Mouse (Mus musculus) liver, embryonic 12.5 days (tissue): ENCODE results near the gene Afap1. TPM values are rescaled to one million over a fixed set of nuclear protein-coding genes. Genes with fewer than 3 reads are reported as not detected.

Source experiments
- ATAC-seq: fragments of 200-750 bp; cut with Nextera tagmentation; 2 replicates; pipeline ENCODE4 v1.8.0; 2017; ENCODE audit warnings: moderate number of reproducible peaks, mild to moderate bottlenecking, moderate library complexity
- H3K27ac ChIP-seq: fragments of 300-500 bp; sonication (generic); 2 replicates; pipeline ENCODE4 v1.5.1; 2016; ENCODE audit warnings: mild to moderate bottlenecking
- H3K27me3 ChIP-seq: fragments of 300-500 bp; sonication (generic); replicated peaks from 2 replicates; pipeline ENCODE4 v1.6.1; 2016; ENCODE audit warnings: mild to moderate bottlenecking, moderate library complexity
- H3K36me3 ChIP-seq: fragments of 300-500 bp; sonication (generic); 2 replicates; pipeline ENCODE4 v1.6.1; 2016; ENCODE audit warnings: mild to moderate bottlenecking, moderate library complexity
- H3K4me1 ChIP-seq: fragments of 300-500 bp; sonication (generic); 2 replicates; pipeline ENCODE4 v1.6.1; 2016
- H3K4me2 ChIP-seq: fragments of 300-500 bp; sonication (generic); 2 replicates; pipeline ENCODE4 v1.6.1; 2016; ENCODE audit warnings: mild to moderate bottlenecking, moderate library complexity
- H3K4me3 ChIP-seq: fragments of 300-500 bp; sonication (generic); 2 replicates; pipeline ENCODE4 v1.5.1; 2016; ENCODE audit warnings: mild to moderate bottlenecking, moderate library complexity
- H3K9ac ChIP-seq: fragments of 300-500 bp; sonication (generic); 2 replicates; pipeline ENCODE4 v1.6.1; 2016; ENCODE audit warnings: mild to moderate bottlenecking, moderate library complexity
- H3K9me3 ChIP-seq: fragments of 300-500 bp; sonication (generic); replicated peaks from 2 replicates; pipeline ENCODE4 v1.6.1; 2016; ENCODE audit warnings: mild to moderate bottlenecking, moderate library complexity
- WGBS: fragments of 180-500 bp; shearing (Covaris S2); methylation state at CpG from one replicate; pipeline ENCODE4 v1.1.7; 2016; ENCODE audit not compliant: insufficient replicate concordance; 5-methylcytosine and 5-hydroxymethylcytosine counted together
- polyA plus RNA-seq: library from polyadenylated mRNA; unstranded; fragments of >200 nt; fragmentation: Nextera tagmentation; extraction: Ambion mirVana; gene quantifications from 2 replicates; pipeline ENCODE4 v1.2.1, GENCODE M21; 2016

The Afap1 gene
- polyA plus RNA-seq, 1 experiment from 2014 or later, result 2.7 TPM

- Histone ChIP-seq H3K27ac (no peak overlapping the region), H3K9ac (no peak overlapping the region), H3K36me3 (no peaks in the 10 kb centered on the region; the same call in 1 of the 2 replicates), H3K27me3 (no peaks in the 10 kb centered on the region), H3K4me3 (no peak overlapping the region), H3K4me2 (no peak overlapping the region), H3K9me3 (no peaks in the 10 kb centered on the region), H3K4me1 (no peaks in the 10 kb centered on the region)
- WGBS, result 73% methylated on average over 8 of the region's 8 CpGs
- ATAC-seq, result no peak
Measured at GRCm38 (mm10) chr5:35988085-35988484, 95.0 kb downstream of the Afap1 start.

GRCm38 (mm10) chr5:35989506-35989905 is 96.4 kb downstream of the Afap1 start:
- no peaks in the 10 kb centered on the region for H3K9me3 ChIP-seq
- no peaks in the 10 kb centered on the region; the same call in 1 of the 2 replicates for H3K36me3 ChIP-seq
- no peak overlapping the region for H3K27ac ChIP-seq
- no peaks in the 10 kb centered on the region for H3K4me1 ChIP-seq
- no peak overlapping the region for H3K4me2 ChIP-seq
- no peak for ATAC-seq
- H3K9ac ChIP-seq, result no peak overlapping the region
- no peak overlapping the region for H3K4me3 ChIP-seq
- H3K27me3 ChIP-seq, result no peaks in the 10 kb centered on the region
- 66% methylated on average over 6 of the region's 6 CpGs for WGBS

- no peaks in the 10 kb centered on the region; the same call in 1 of the 2 replicates for H3K36me3 ChIP-seq
- 64% methylated on average over 11 of the region's 11 CpGs for WGBS
- ATAC-seq, result no peak
Measured at GRCm38 (mm10) chr5:35989986-35990735, 97.0 kb downstream of the Afap1 start.

GRCm38 (mm10) chr5:36003797-36004196 is 110.7 kb downstream of the Afap1 start:
- no peaks in the 10 kb centered on the region for H3K27me3 ChIP-seq
- H3K9ac ChIP-seq, result no peak overlapping the region
- H3K4me1 ChIP-seq, result no peaks in the 10 kb centered on the region
- no peak overlapping the region for H3K4me2 ChIP-seq
- H3K4me3 ChIP-seq, result no peak overlapping the region
- no peak for ATAC-seq
- H3K9me3 ChIP-seq, result no peaks in the 10 kb centered on the region
- no peak overlapping the region for H3K27ac ChIP-seq
- WGBS, result 59% methylated on average over 10 of the region's 10 CpGs
- no peaks in the 10 kb centered on the region for H3K36me3 ChIP-seq

More at GRCm38 (mm10) chr5:35989986-35990735, 97.0 kb downstream of the Afap1 start:
- Histone ChIP-seq H3K4me3 (no peak overlapping the region), H3K27ac (no peak overlapping the region), H3K27me3 (no peaks in the 10 kb centered on the region), H3K4me1 (no peaks in the 10 kb centered on the region), H3K4me2 (no peak overlapping the region), H3K9ac (no peak overlapping the region), H3K9me3 (no peaks in the 10 kb centered on the region)

GRCm38 (mm10) chr5:36006106-36006505 is 113.0 kb downstream of the Afap1 start:
- Histone ChIP-seq H3K4me3 (no peak overlapping the region), H3K27me3 (no peaks in the 10 kb centered on the region), H3K36me3 (no peaks in the 10 kb centered on the region), H3K4me1 (no peaks in the 10 kb centered on the region), H3K4me2 (no peak overlapping the region), H3K9me3 (no peaks in the 10 kb centered on the region), H3K27ac (no peak overlapping the region), H3K9ac (no peak overlapping the region)
- no peak for ATAC-seq
- 52% methylated on average over 8 of the region's 8 CpGs for WGBS

- no peak overlapping the region for H3K9ac ChIP-seq
- no peak overlapping the region for H3K27ac ChIP-seq
- H3K36me3 ChIP-seq, result no peaks in the 10 kb centered on the region
- ATAC-seq, result no peak
- no peak overlapping the region for H3K4me3 ChIP-seq
- no peaks in the 10 kb centered on the region for H3K9me3 ChIP-seq
- no peaks in the 10 kb centered on the region for H3K27me3 ChIP-seq
- WGBS, result 54% methylated on average over 5 of the region's 5 CpGs
- no peaks in the 10 kb centered on the region for H3K4me1 ChIP-seq
- no peak overlapping the region for H3K4me2 ChIP-seq
Measured at GRCm38 (mm10) chr5:36006586-36006985, 113.5 kb downstream of the Afap1 start.

- ATAC-seq, result no peak
- WGBS, result 69% methylated on average over 10 of the region's 10 CpGs
- H3K27me3 ChIP-seq, result no peaks in the 10 kb centered on the region
- H3K36me3 ChIP-seq, result no peaks in the 10 kb centered on the region
- no peaks in the 10 kb centered on the region for H3K9me3 ChIP-seq
- no peak overlapping the region for H3K9ac ChIP-seq
- H3K4me2 ChIP-seq, result no peak overlapping the region
- no peaks in the 10 kb centered on the region for H3K4me1 ChIP-seq
- H3K27ac ChIP-seq, result no peak overlapping the region
- no peak overlapping the region for H3K4me3 ChIP-seq
Measured at GRCm38 (mm10) chr5:36007649-36008048, 114.5 kb downstream of the Afap1 start.

GRCm38 (mm10) chr5:36009405-36009804 is 116.3 kb downstream of the Afap1 start:
- no peak overlapping the region for H3K4me2 ChIP-seq
- H3K9me3 ChIP-seq, result no peaks in the 10 kb centered on the region
- H3K9ac ChIP-seq, result no peak overlapping the region
- no peak for ATAC-seq
- no peaks in the 10 kb centered on the region for H3K4me1 ChIP-seq
- no peaks in the 10 kb centered on the region for H3K27me3 ChIP-seq
- 64% methylated on average over 4 of the region's 4 CpGs for WGBS
- no peaks in the 10 kb centered on the region for H3K36me3 ChIP-seq
- H3K27ac ChIP-seq, result no peak overlapping the region
- no peak overlapping the region for H3K4me3 ChIP-seq

GRCm38 (mm10) chr5:36018366-36018765 is 125.2 kb downstream of the Afap1 start:
- Histone ChIP-seq H3K27ac (no peak overlapping the region), H3K27me3 (no peaks in the 10 kb centered on the region), H3K4me3 (no peak overlapping the region), H3K9ac (no peak overlapping the region), H3K4me2 (no peak overlapping the region), H3K36me3 (no peaks in the 10 kb centered on the region), H3K9me3 (no peaks in the 10 kb centered on the region), H3K4me1 (no peaks in the 10 kb centered on the region)
- WGBS, result 64% methylated on average over 3 of the region's 3 CpGs
- ATAC-seq, result no peak

GRCm38 (mm10) chr5:36021091-36021490 is 128.0 kb downstream of the Afap1 start:
- no peaks in the 10 kb centered on the region for H3K4me1 ChIP-seq
- no peaks in the 10 kb centered on the region for H3K36me3 ChIP-seq
- H3K9me3 ChIP-seq, result no peaks in the 10 kb centered on the region
- H3K27me3 ChIP-seq, result no peaks in the 10 kb centered on the region
- no peak overlapping the region for H3K27ac ChIP-seq
- no peak overlapping the region for H3K9ac ChIP-seq
- ATAC-seq, result no peak
- H3K4me3 ChIP-seq, result no peak overlapping the region
- H3K4me2 ChIP-seq, result no peak overlapping the region
- WGBS, result 80% methylated on average over 3 of the region's 3 CpGs

GRCm38 (mm10) chr5:36022361-36022760 is 129.2 kb downstream of the Afap1 start:
- no peak for ATAC-seq
- 73% methylated on average over 1 of the region's 1 CpGs for WGBS

GRCm38 (mm10) chr5:36024003-36024685 is 131.0 kb downstream of the Afap1 start:
- 61% methylated on average over 9 of the region's 9 CpGs for WGBS
- no peak for ATAC-seq
- Histone ChIP-seq H3K4me1 (no peaks in the 10 kb centered on the region), H3K27ac (no peak overlapping the region), H3K4me3 (no peak overlapping the region), H3K27me3 (no peaks in the 10 kb centered on the region), H3K9me3 (no peaks in the 10 kb centered on the region), H3K36me3 (no peaks in the 10 kb centered on the region), H3K9ac (no peak overlapping the region), H3K4me2 (no peak overlapping the region)

More at GRCm38 (mm10) chr5:36022361-36022760, 129.2 kb downstream of the Afap1 start:
- Histone ChIP-seq H3K9ac (no peak overlapping the region), H3K4me1 (no peaks in the 10 kb centered on the region), H3K4me3 (no peak overlapping the region), H3K27me3 (no peaks in the 10 kb centered on the region), H3K27ac (no peak overlapping the region), H3K4me2 (no peak overlapping the region), H3K36me3 (no peaks in the 10 kb centered on the region), H3K9me3 (no peaks in the 10 kb centered on the region)
